Mouse (Mus musculus) midbrain, postnatal 0 days (tissue): ENCODE measurements around the gene Pdzrn3. TPM values are rescaled to one million over a fixed set of nuclear protein-coding genes. Genes with fewer than 3 reads are reported as not detected.

ENCODE experiments used
- ATAC-seq: fragments of 200-750 bp; cut with Nextera tagmentation; 2 replicates; pipeline ENCODE4 v1.8.0; 2017; ENCODE audit warnings: moderate number of reproducible peaks, mild to moderate bottlenecking, moderate TSS enrichment, moderate library complexity; ENCODE audit not compliant: low FRiP score
- DNase-seq: peaks from one replicate; pipeline ENCODE4 v3.0.0-alpha.2; 2015; ENCODE audit warnings: low spot score
- H3K27ac ChIP-seq: fragments of 300-500 bp; sonication (generic); 2 replicates; pipeline ENCODE4 v1.5.1; 2014; ENCODE audit warnings: low read depth, mild to moderate bottlenecking, low read length, mixed read lengths
- H3K27me3 ChIP-seq: fragments of 300-500 bp; sonication (generic); 2 replicates; pipeline ENCODE4 v1.6.1; 2014; ENCODE audit warnings: low read length, control low read depth, mixed read lengths; ENCODE audit not compliant: insufficient read depth
- H3K36me3 ChIP-seq: fragments of 300-500 bp; sonication (generic); 2 replicates; pipeline ENCODE4 v1.6.1; 2014; ENCODE audit warnings: low read length, control low read depth, mixed read lengths; ENCODE audit not compliant: insufficient read depth
- H3K4me1 ChIP-seq: fragments of 300-500 bp; sonication (generic); 2 replicates; pipeline ENCODE4 v1.6.1; 2014; ENCODE audit warnings: mild to moderate bottlenecking, control low read depth, antibody characterized with exemption, low read length, mixed read lengths; ENCODE audit not compliant: insufficient read depth
- H3K4me2 ChIP-seq: fragments of 300-500 bp; sonication (generic); 2 replicates; pipeline ENCODE4 v1.6.1; 2014; ENCODE audit warnings: low read depth, mild to moderate bottlenecking, low read length, mixed read lengths; ENCODE audit not compliant: poor library complexity, severe bottlenecking
- H3K4me3 ChIP-seq: fragments of 300-500 bp; sonication (generic); 2 replicates; pipeline ENCODE4 v1.5.1; 2014; ENCODE audit warnings: low read depth, mild to moderate bottlenecking, low read length, moderate library complexity
- H3K9ac ChIP-seq: fragments of 300-500 bp; sonication (generic); replicated peaks from 2 replicates; pipeline ENCODE4 v1.6.1; 2014; ENCODE audit warnings: mild to moderate bottlenecking, low read length, moderate library complexity, mixed read lengths; ENCODE audit not compliant: poor library complexity, severe bottlenecking
- H3K9me3 ChIP-seq: fragments of 300-500 bp; sonication (generic); 2 replicates; pipeline ENCODE4 v1.6.1; 2016; ENCODE audit warnings: low read length, control low read depth
- CTCF ChIP-seq: IDR thresholded peaks from 2 replicates; pipeline ENCODE4 v1.5.1; 2016; ENCODE audit warnings: antibody characterized with exemption, mild to moderate bottlenecking
- WGBS: fragments of 180-500 bp; shearing (Covaris S2); extraction: QIAGEN DNeasy Blood & Tissue Kit; methylation state at CpG from one replicate; pipeline ENCODE4 v1.1.7; 2014; 5-methylcytosine and 5-hydroxymethylcytosine counted together
- polyA plus RNA-seq: library from polyadenylated mRNA; unstranded; fragments of >200 nt; fragmentation: Nextera tagmentation; extraction: Ambion mirVana; gene quantifications from 2 replicates; pipeline ENCODE4 v1.2.1, GENCODE M21; 2015
- total RNA-seq: library from RNA; depleted of rRNA; stranded (reverse); fragments of >200 nt; gene quantifications from 2 replicates; pipeline ENCODE4 v1.2.3, GENCODE M21; 2014

Gene Pdzrn3
- total and polyA plus RNA-seq, 2 experiments from 2014 or later, result 10.8 to 27.2 TPM

DNA sequence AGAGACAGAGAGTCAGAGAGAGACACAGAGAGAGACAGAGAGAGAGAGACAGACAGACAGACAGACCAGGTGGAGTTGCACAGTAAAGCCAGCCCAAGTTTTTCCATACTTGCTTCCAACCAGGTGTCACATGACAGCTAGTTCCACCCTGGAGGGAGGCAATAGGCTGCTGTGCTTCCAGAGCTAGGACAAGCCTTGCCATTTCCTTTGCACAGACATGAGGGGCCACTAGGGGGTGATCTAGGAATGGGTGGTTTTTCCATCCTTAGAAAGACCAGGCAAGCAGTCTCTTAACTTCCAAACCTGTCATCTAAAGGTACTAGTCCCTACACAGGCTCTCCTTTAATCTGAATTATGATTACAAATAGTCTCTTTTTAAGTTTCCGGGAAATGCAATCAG is 110.9 kb downstream of the Pdzrn3 start:
- DNase-seq (peak; percentile 78), ATAC-seq (no peak)
- no peak overlapping the region for H3K4me3 ChIP-seq
- no peak overlapping the region for H3K27ac ChIP-seq
- no peaks in the 10 kb centered on the region for H3K4me1 ChIP-seq
- no peaks in the 10 kb centered on the region for H3K36me3 ChIP-seq
- peaks cover 4% of the 10 kb centered on the region; the same call in 1 of the 2 replicates for H3K27me3 ChIP-seq
- H3K9me3 ChIP-seq, result no peaks in the 10 kb centered on the region
- peak; percentile 86 for TF ChIP-seq CTCF
- WGBS, result 45% methylated on average over 1 of the region's 1 CpGs
- no peak overlapping the region for H3K4me2 ChIP-seq
- H3K9ac ChIP-seq, result no peak overlapping the region

DNA sequence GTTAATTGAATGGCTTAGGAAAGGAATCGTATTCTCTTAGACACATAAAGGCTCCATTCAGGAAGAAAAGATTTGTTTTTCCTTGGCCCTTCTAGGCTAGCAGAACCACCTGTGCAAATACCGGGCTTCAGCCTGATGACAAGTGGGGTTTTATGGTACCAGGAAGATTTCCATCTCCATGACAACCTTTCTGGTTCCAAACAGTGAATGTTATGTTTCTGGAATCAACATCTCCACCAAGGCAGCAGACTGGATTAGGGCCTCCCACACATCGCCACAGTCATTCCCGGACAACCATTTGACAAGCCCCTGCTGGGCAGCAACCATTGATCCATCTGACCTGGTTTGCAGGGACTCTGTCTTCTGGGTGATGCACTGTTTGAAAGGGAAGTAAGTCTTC is 114.2 kb downstream of the Pdzrn3 start:
- H3K4me3 ChIP-seq, result no peak overlapping the region
- DNase-seq, result peak; percentile 22

DNA sequence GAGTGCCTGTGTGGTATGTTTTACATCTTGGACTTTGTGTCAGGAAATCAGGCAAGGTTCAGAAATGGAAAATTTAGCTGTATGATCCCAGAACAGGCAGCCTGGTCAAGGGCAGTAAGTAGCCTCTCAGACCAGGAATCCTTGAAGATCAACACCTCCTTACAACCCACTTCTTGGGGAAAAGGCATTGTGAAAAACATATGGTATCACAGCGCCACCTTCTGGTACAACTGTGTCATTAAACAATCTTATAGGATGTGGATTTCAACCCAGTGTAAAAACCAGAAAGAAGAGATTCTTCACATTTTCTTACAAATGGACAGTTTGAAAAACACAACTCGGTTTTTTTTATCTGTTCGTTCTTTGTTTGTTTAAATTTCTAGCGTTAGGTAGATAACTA is 116.2 kb downstream of the Pdzrn3 start:
- WGBS, result 4% methylated on average over 4 of the region's 4 CpGs
- no peaks in the 10 kb centered on the region for H3K9me3 ChIP-seq
- DNase-seq (peak; percentile 87), ATAC-seq (no peak)
- H3K4me2 ChIP-seq, result no peak overlapping the region
- H3K36me3 ChIP-seq, result no peaks in the 10 kb centered on the region
- peak; percentile 89 for TF ChIP-seq CTCF
- no peak overlapping the region for H3K9ac ChIP-seq
- no peaks in the 10 kb centered on the region for H3K4me1 ChIP-seq
- H3K4me3 ChIP-seq, result no peak overlapping the region
- H3K27ac ChIP-seq, result no peak overlapping the region
- no peaks in the 10 kb centered on the region for H3K27me3 ChIP-seq

More for the DNA sequence above, 114.2 kb downstream of the Pdzrn3 start:
- no peaks in the 10 kb centered on the region for H3K9me3 ChIP-seq
- 17% methylated on average over 4 of the region's 4 CpGs for WGBS
- no peak overlapping the region for H3K9ac ChIP-seq
- H3K4me2 ChIP-seq, result no peak overlapping the region
- H3K36me3 ChIP-seq, result no peaks in the 10 kb centered on the region
- H3K4me1 ChIP-seq, result no peaks in the 10 kb centered on the region
- H3K27me3 ChIP-seq, result peaks cover 4% of the 10 kb centered on the region; the same call in 1 of the 2 replicates
- ATAC-seq, result no peak
- no peak for TF ChIP-seq CTCF
- H3K27ac ChIP-seq, result no peak overlapping the region

DNA sequence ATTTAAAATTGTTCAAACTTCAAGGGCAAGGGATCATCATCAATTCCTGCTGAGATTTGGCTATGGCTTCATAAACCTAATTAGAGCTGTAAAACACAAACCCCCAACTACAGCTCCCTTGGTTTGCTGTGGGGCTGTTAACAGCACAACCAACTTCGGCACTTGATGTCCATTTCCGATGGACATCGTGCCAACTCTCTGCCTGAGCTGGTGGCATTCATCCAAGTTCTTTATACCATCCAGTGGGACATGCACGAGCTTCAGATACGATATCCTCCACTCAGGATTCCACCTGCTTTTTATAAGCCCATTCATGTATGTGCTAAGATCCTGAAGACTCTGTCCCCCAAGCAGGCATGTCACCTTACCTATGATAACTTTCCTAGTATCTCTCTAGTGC is 118.3 kb downstream of the Pdzrn3 start:
- Histone ChIP-seq H3K4me1 (no peaks in the 10 kb centered on the region), H3K4me2 (no peak overlapping the region), H3K9me3 (no peaks in the 10 kb centered on the region), H3K36me3 (no peaks in the 10 kb centered on the region), H3K27ac (no peak overlapping the region), H3K4me3 (no peak overlapping the region), H3K9ac (no peak overlapping the region), H3K27me3 (no peaks in the 10 kb centered on the region)
- ATAC-seq (no peak), DNase-seq (peak; percentile 56)
- no peak for TF ChIP-seq CTCF
- 71% methylated on average over 5 of the region's 5 CpGs for WGBS

DNA sequence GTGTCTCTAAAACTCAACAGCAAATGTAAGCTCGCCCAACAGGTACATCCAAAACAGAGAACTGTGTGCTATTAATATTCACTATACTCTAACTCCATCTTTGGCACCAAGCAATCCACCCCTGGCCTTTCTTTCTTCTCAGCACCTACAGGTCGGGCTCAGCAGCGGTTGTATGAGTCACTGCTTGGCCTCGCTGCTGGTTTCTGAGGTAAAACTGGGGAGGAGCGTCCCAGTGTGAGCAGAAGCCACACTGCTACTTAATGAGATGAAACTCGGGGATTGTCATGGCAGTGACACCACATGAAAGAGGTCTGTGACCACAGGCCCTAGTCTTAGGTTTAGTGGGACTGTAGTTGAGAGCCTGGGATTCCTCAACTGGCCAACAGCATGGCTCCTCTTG is 120.3 kb downstream of the Pdzrn3 start:
- Histone ChIP-seq H3K9me3 (no peaks in the 10 kb centered on the region), H3K27me3 (no peaks in the 10 kb centered on the region), H3K27ac (no peak overlapping the region), H3K4me1 (no peaks in the 10 kb centered on the region), H3K9ac (no peak overlapping the region), H3K36me3 (no peaks in the 10 kb centered on the region), H3K4me2 (no peak overlapping the region), H3K4me3 (no peak overlapping the region)
- WGBS, result 94% methylated on average over 6 of the region's 6 CpGs
- DNase-seq (no peak), ATAC-seq (no peak)
- no peak for TF ChIP-seq CTCF

DNA sequence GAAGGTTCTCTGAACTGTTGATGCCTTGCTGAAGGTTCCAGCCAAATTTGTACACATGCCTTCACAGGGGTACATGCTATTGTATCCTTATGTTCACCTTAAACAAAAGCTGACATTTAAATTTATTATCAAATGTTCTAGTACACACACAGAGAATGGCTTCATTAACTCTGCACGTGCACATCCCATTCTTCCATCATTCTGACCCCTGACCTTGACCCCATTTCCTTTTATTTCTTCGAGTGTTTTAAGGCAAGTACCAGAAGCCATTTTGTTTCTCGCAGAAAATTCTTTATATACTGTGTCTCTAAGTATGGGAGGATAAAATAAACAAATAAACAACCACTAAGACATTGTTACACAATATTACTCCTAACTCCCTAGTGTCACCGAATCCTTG is 123.0 kb downstream of the Pdzrn3 start:
- DNase-seq (no peak), ATAC-seq (no peak)
- Histone ChIP-seq H3K4me2 (no peak overlapping the region), H3K27ac (no peak overlapping the region), H3K9me3 (no peaks in the 10 kb centered on the region), H3K27me3 (no peaks in the 10 kb centered on the region), H3K4me1 (0 out of 2 replicates have a peak, but pooled peaks cover 3% of the 10 kb centered on the region), H3K36me3 (no peaks in the 10 kb centered on the region), H3K9ac (no peak overlapping the region), H3K4me3 (no peak overlapping the region)
- TF ChIP-seq CTCF, result no peak
- 69% methylated on average over 4 of the region's 4 CpGs for WGBS
